Mouse (Mus musculus): ENCODE measurements around the gene Myb.

DNA sequence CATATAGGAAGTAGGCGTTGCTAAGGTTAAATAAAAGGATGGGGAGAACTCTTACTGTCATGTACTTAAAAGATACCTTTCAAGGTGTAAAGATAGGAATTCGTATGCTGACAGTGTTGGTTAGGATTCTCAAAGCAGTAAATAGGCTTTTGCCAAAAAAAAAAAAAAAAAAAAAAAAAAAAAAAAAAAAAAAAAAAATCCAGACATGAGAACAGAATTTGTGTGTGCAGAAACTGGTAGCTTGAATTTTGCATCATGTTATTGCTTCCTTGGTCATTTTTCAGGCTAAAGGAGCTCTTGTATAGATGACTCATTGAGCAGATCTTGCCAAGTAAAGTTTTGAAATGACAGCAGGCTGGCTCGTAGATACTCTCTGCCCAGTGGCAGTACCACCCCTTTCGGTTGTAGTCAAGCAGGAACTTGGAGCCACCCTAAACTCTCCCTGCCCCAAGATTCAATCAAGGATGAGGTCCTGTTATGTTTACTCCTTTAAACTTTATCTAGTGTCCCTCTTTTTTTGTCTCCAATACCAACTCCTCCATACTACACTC lies 11.9 kb upstream of the Myb start:
- TF ChIP-seq CTCF (IDR thresholded peaks at IDR 0.05; ENCODE audit: low read depth) (no peak), EP300 (optimal IDR thresholded peaks at IDR 0.05) (no peak)
